12 mouse cellular contexts compared by ENCODE assay signal in genomic region chr4:138045809-138046208, GRCm38 (mm10). TPM values are rescaled to one million over a fixed set of nuclear protein-coding genes. Genes with fewer than 3 reads are reported as not detected.
A peak's percentile ranks its signal among the peaks of the same experiment; 100 is the strongest.
DNase-seq lines count a peak whose midpoint lies in the region; ATAC-seq and TF ChIP-seq lines count a peak whose summit lies in the region.
"Had no signal": no experiment of that assay in that cellular context is flagged by ENCODE, and none has a peak within 500 bp of the region (broad histone marks: within the 10 kb centered on the region; RNA-seq: fewer than 3 reads in every experiment).

No protein-coding gene starts in this region.

- no peak for ATAC-seq in lung, embryonic 14.5 days (ENCODE audit: insufficient read depth)
- ATAC-seq in G1E (ENCODE audit: extremely low read depth, insufficient number of reproducible peaks, low FRiP score, poor library complexity, severe bottlenecking), result no peak
- ATAC-seq: intestine, embryonic 16.5 days had no signal

- H3K4me1 ChIP-seq in lung, embryonic 14.5 days (ENCODE audit: insufficient read depth), result no peaks in the 10 kb centered on the region
- no peaks in the 10 kb centered on the region; the same call in 1 of the 2 replicates for H3K4me1 ChIP-seq in G1E (ENCODE audit: insufficient read depth, low read depth, low read length)
- H3K4me1 ChIP-seq: neural tube, embryonic 12.5 days had no signal

- H3K4me3 ChIP-seq in gastrocnemius, adult 2 months, result no peak overlapping the region
- H3K4me3 ChIP-seq in lung, embryonic 14.5 days (ENCODE audit: low read depth, low read length), result no peak overlapping the region
- H3K4me3 ChIP-seq in G1E (ENCODE audit: low read depth, low read length), result no peak overlapping the region
- H3K4me3 ChIP-seq: heart, embryonic 15.5 days; neural tube, embryonic 12.5 days had no signal

- no peak overlapping the region for H3K9ac ChIP-seq in lung, embryonic 14.5 days
- H3K9ac ChIP-seq: heart, embryonic 15.5 days; neural tube, embryonic 12.5 days had no signal

- peak; percentile 15 for DNase-seq in gastrocnemius, adult 2 months
- DNase-seq in gastrocnemius, postnatal 10 days, result no peak
- no peak for DNase-seq in lung, embryonic 14.5 days
- no peak for DNase-seq in lung, postnatal 14 days
- no peak for DNase-seq in G1E (ENCODE audit: low spot score)
- DNase-seq in naive thymus-derived CD4-positive, alpha-beta T cell, adult 2 months (ENCODE audit: low read depth), result peak; percentile 35
- DNase-seq in ovary, adult 18-20 months (ENCODE audit: low spot score), result no peak
- no peak for DNase-seq in urinary bladder, postnatal 10 days (ENCODE audit: low spot score)
- DNase-seq: right cerebral cortex, postnatal 25 days had no signal

- no peak overlapping the region for H3K27ac ChIP-seq in gastrocnemius, adult 2 months
- H3K27ac ChIP-seq in lung, embryonic 14.5 days (ENCODE audit: low read depth), result no peak overlapping the region
- H3K27ac ChIP-seq: heart, embryonic 15.5 days; neural tube, embryonic 12.5 days had no signal

- intact Hi-C loops in gastrocnemius, adult 2 months (cut with DNase I), result no loop called here

- H3K36me3 ChIP-seq in lung, embryonic 14.5 days (ENCODE audit: insufficient read depth), result peaks cover 57% of the 10 kb centered on the region
- peaks cover 78% of the 10 kb centered on the region for H3K36me3 ChIP-seq in G1E (replicated peaks)

- H3K9me3 ChIP-seq in lung, embryonic 14.5 days (ENCODE audit: low read depth, low read length), result no peaks in the 10 kb centered on the region
- peaks cover 10% of the 10 kb centered on the region for H3K9me3 ChIP-seq in G1E (replicated peaks)
- H3K9me3 ChIP-seq: heart, embryonic 15.5 days had no signal

- 97% methylated on average over 1 of the region's 1 CpGs for WGBS in lung, embryonic 14.5 days

- H3K4me2 ChIP-seq in lung, embryonic 14.5 days, result no peak overlapping the region
- H3K4me2 ChIP-seq: heart, embryonic 15.5 days; neural tube, embryonic 12.5 days had no signal

- peak; percentile 45; the same call in 1 of the 2 replicates for TF ChIP-seq CTCF in gastrocnemius, adult 2 months (IDR thresholded peaks at IDR 0.05)
- TF ChIP-seq CTCF in lung, embryonic 14.5 days (IDR thresholded peaks at IDR 0.05; ENCODE audit: low read depth), result peak; percentile 54
- peak; percentile 57 for TF ChIP-seq CTCF in G1E (IDR thresholded peaks at IDR 0.05; ENCODE audit: low read depth, low read length)

- no peaks in the 10 kb centered on the region for H3K27me3 ChIP-seq in lung, embryonic 14.5 days (ENCODE audit: insufficient read depth, low read length)
- no peaks in the 10 kb centered on the region for H3K27me3 ChIP-seq in G1E (ENCODE audit: insufficient read depth, low read length)
- H3K27me3 ChIP-seq: heart, embryonic 15.5 days; neural tube, embryonic 12.5 days had no signal

RNA-seq across cellular contexts. Expression of gene Eif4g3, which starts 53.0 kb away (rescaled TPM):
- 100 to 1,000 TPM; 108 to 145 TPM for total RNA-seq in gastrocnemius, adult 2 months (2021)
- total RNA-seq in gastrocnemius, postnatal 10 days (2021), result 100 to 1,000 TPM; 100 to 108 TPM
- polyA plus RNA-seq in lung, embryonic 14.5 days (2014; fragmentation: Nextera tagmentation; extraction: Ambion mirVana), result 38.9 and 42.9 TPM in 2 replicates
- 77.8 and 97.9 TPM in 2 replicates for total RNA-seq in G1E (2014; fragmentation: Nextera tagmentation)
- total RNA-seq in G1E (2017), result 24.7 and 25.5 TPM in 2 replicates
- polyA plus RNA-seq in G1E (2012), result 72.3 and 85.9 TPM in 2 replicates

Comparison
In these comparisons a context has a peak if more than half of its experiments do, and no peak if none do; other contexts are left out.
1. DNase-seq: peak in gastrocnemius, adult 2 months (single experiment) and naive thymus-derived CD4-positive, alpha-beta T cell, adult 2 months (single experiment); none in gastrocnemius, postnatal 10 days (single experiment), lung, embryonic 14.5 days (single experiment), lung, postnatal 14 days (single experiment), G1E (single experiment), ovary, adult 18-20 months (single experiment) and urinary bladder, postnatal 10 days (single experiment).
2. Peak in every context shown above with its lines, with median percentiles within 50 percentile points of each other: CTCF ChIP-seq.